Comparison of ENCODE assay signal across 11 mouse cellular contexts in genomic region chr7:82533188-82533587, GRCm38 (mm10).
DNase-seq lines count a peak whose midpoint lies in the region; ATAC-seq and TF ChIP-seq lines count a peak whose summit lies in the region.
"Had no signal": no experiment of that assay in that cellular context is flagged by ENCODE, and none has a peak within 500 bp of the region (broad histone marks: within the 10 kb centered on the region; RNA-seq: fewer than 3 reads in every experiment).

No protein-coding gene starts in this region.

- peak; percentile 27; the same call in 1 of the 2 replicates for TF ChIP-seq CTCF in kidney, adult 2 months (conservative IDR thresholded peaks at IDR 0.05; ENCODE audit: insufficient read depth, insufficient read length, low read depth, low read length)
- peak; percentile 52 for TF ChIP-seq CTCF in Patski (IDR thresholded peaks at IDR 0.05)

- TF ChIP-seq POLR2A in kidney, adult 2 months (IDR thresholded peaks at IDR 0.05; ENCODE audit: low read depth, low read length) = no peak

- no peaks in the 10 kb centered on the region for H3K36me3 ChIP-seq in kidney, adult 2 months (ENCODE audit: control insufficient read depth, insufficient read depth, low read length)
- H3K36me3 ChIP-seq: liver, embryonic 15.5 days had no signal

- in situ Hi-C loops in Patski (cut with MboI; ENCODE audit: low pct_unique_long_range_greater_than_20kb) = no loop called here

- no peak overlapping the region for H3K4me3 ChIP-seq in kidney, adult 2 months (ENCODE audit: insufficient read depth, low read depth, low read length)
- H3K4me3 ChIP-seq: liver, embryonic 15.5 days had no signal

- no peak for ATAC-seq in Patski
- ATAC-seq: forebrain, embryonic 14.5 days had no signal

- POLR2A ChIA-PET in Patski (lab: Charles Lee) = no interaction called here

- H3K27me3 ChIP-seq in kidney, adult 2 months (replicated peaks; ENCODE audit: control insufficient read depth, insufficient read depth, low read length) = no peaks in the 10 kb centered on the region
- H3K27me3 ChIP-seq in Patski = no peaks in the 10 kb centered on the region
- H3K27me3 ChIP-seq: liver, embryonic 15.5 days had no signal

- no peak overlapping the region for H3K27ac ChIP-seq in kidney, adult 2 months (ENCODE audit: insufficient read depth, low read depth, low read length)
- H3K27ac ChIP-seq: liver, embryonic 15.5 days had no signal

- 68% methylated on average over 4 of the region's 4 CpGs for WGBS in kidney, adult 2 months

- CTCF ChIA-PET in Patski (lab: Charles Lee) = interaction anchor here (1.1 kb wide), 1 partner anchor 12 kb away, joined by 3 read pairs; no protein-coding TSS in a partner anchor

- DNase-seq in kidney, adult 2 months = peak; percentile 6
- no peak for DNase-seq in kidney, adult 18-20 months
- peak; percentile 24 for DNase-seq in retina, embryonic 14.5 days (ENCODE audit: low spot score)
- DNase-seq in retina, postnatal 1 day = no peak
- no peak for DNase-seq in Patski (ENCODE audit: low read depth, low spot score)
- peak; percentile 5 for DNase-seq in naive thymus-derived CD4-positive, alpha-beta T cell, adult 2 months (ENCODE audit: low read depth)
- DNase-seq in spleen, adult 12 weeks (ENCODE audit: low spot score) = no peak
- DNase-seq: embryo, embryonic 11 days; layer of hippocampus, postnatal 36 days had no signal

- no peaks in the 10 kb centered on the region for H3K4me1 ChIP-seq in kidney, adult 2 months (ENCODE audit: control insufficient read depth, insufficient read depth, low read length)
- H3K4me1 ChIP-seq: liver, embryonic 15.5 days had no signal

Comparison
In these comparisons a context has a peak if more than half of its experiments do, and no peak if none do; other contexts are left out.
1. DNase-seq: peak in kidney, adult 2 months (single experiment), retina, embryonic 14.5 days (single experiment) and naive thymus-derived CD4-positive, alpha-beta T cell, adult 2 months (single experiment); none in kidney, adult 18-20 months (single experiment), retina, postnatal 1 day (single experiment), Patski (single experiment) and spleen, adult 12 weeks (single experiment).